Mouse (Mus musculus): ENCODE measurements around the gene Kazn.
A peak's percentile ranks its signal among the peaks of the same experiment; 100 is the strongest.

Kazn gene

DNA sequence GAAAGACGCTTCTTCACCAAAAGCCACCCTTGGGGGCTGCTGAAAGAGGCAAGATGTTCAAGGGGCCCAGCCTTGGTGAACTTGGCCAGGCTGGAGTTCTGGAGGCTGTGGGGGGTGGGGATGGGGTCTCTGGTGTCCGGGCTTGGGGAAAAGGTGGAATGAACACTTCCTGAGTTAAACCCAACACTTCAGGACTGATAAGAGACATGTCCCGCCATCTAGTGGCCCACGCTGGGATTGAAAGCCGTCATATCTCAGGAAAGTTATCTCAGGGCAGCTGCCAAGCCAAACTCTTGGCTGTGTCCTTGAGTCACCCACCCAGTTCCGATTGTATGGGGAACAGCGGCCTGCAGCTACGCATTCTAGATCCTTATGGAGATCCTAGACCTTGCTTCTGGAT is 140.9 kb downstream of the Kazn start:
- peak; percentile 76 to 93 for DNase-seq

DNA sequence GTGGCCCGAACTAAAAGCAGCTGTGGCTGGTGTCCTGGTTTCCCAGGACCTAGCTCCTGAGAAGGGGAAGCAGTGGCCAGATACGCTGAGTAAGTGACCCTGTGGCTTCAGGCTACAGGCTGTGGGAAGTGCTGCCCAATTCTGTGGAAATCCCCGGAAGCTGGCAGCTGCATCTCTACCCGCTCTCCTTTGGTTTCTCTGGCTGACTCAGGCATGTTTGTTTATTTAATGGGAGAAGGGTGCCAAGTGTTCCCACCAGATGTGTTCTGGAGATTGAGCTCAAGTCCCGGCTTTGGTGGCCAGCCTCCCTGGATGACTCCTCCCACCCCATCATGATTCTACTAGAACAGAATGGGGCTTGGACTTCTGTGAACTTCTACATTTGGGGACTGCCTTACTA is 141.3 kb downstream of the Kazn start:
- DNase-seq, result peak; percentile 41 to 49

DNA sequence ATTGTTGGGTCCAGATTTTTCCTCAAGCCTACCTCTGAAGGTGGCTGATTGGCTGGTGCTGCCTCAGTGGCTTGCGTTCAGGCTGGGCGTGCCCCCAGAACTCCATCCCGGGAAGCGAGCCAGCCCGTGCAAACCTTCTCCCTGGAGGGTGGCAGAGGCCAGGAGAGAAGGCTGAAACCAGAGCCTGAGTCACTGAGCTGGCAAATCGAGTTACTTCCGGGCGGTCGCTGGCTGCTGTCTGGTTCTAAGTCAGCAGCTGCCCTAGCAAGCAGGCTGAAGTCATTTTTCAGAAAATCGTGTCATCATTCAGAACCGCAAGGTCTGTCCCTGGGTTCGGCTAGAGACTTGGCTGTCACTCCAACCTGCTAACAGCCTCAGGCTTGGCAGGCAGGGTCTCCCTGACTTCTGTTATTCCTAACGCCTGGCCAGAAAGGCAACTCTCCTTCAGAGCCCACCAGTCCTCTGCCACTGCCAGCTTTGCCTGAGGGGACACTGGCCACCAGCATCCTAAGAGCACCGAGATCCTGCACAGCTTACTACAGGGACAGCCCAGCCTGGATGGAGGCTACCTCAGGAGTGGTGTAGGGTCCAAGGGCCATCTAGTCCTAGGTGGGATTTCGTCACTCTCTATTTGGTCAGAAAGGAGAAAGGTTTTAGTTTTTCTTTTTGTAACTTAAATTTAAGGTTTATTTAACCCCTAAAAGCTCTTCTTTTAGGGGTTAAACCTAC is 143.5 kb downstream of the Kazn start:
- peak; percentile 80 to 81 for DNase-seq

DNA sequence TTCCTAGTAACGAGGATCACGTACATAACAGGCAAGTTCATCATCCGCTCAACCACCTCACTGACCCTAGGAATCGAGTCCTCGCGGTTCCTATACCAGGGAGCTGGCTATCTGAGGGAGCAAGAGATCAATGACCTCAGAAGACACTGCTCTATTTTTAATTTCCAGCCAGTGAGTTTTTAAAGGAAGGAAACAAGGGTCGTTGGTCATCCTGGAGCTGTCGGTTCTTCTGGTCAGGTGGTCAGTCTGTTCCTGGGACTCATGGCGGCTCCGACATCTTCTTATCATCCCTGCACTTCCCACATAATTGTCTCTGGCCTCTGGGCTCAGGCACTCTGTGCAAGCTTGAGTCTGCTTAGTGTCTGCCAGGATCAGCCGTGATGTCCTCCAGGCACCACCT is 144.8 kb downstream of the Kazn start:
- no peak for DNase-seq

DNA sequence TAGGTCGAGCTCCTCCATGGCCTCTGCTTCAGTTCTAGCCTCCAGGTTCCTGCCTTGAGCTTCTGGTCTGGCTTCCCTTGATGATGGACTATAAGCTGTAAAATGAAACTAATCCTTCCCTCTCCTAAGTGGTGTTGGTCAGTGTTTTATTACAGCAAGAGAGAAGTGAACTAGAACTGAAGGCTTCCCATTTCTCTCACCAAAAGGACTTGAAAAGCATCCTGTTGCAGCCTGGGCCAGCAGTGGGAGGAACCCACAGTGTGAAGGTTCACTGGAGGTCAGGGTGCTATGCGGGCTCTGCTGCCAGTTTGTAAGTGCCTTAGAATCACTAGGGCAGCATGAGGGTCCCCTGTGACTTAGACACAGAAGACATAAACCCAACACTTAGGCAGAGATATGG is 148.1 kb downstream of the Kazn start:
- no peak for DNase-seq

DNA sequence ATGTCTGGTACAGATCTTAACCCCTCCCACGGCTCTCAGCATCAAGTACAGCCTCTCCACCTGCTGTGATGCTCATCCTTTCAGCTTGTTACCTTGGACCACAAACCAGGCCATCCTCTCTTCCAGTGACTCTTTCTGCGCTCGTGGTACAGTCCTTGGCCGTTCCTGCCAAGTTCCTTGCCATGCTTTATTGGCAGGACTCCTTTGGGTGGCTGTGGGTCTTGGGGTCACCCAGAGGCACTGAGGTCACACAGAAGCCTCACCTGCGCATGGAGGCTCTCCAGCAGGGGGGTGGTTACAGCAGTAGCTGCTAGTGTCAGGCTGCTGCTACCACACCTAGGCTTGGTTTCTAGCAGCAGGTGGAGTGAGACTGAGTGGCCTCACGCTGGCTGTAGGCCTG is 149.2 kb downstream of the Kazn start:
- DNase-seq, result no peak

DNA sequence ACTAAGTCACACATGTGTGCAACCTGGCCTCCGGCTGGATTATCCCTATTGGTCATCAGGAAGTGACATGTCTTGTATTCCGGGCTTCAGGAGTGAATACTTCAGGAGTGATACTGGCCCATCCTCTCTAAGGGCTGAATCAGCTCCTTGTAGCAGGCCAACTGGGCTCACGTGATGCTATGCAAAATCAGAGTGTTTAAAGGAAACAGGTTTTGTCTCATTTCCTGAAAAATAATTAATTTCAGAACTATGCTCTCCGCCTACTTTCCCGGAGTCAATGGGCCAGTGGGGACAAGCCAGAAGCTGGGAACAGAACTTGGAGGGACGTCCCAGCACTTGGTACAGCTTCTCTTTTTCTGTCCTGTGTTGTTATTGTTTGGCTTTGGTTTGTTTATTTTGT is 150.4 kb downstream of the Kazn start:
- DNase-seq, result no peak

DNA sequence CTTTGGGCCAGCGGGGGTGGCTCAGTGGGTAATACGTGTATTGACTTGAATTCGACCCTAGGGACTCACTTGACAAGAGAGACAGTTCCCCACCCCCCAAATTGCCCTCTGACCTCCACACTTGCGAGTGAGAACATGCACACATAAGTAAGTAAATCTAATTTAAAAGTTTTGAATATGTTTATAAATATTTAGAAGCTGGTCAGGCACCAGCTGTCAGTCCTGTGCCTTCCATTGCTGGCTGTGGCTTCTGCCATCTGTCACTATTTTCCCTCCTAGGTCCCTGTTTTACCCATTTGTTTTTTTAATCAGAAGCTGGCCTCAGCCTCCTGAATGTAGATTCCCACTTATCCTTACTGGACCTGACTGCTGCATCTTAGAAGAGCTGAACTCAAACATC is 150.8 kb downstream of the Kazn start:
- no peak for DNase-seq

DNA sequence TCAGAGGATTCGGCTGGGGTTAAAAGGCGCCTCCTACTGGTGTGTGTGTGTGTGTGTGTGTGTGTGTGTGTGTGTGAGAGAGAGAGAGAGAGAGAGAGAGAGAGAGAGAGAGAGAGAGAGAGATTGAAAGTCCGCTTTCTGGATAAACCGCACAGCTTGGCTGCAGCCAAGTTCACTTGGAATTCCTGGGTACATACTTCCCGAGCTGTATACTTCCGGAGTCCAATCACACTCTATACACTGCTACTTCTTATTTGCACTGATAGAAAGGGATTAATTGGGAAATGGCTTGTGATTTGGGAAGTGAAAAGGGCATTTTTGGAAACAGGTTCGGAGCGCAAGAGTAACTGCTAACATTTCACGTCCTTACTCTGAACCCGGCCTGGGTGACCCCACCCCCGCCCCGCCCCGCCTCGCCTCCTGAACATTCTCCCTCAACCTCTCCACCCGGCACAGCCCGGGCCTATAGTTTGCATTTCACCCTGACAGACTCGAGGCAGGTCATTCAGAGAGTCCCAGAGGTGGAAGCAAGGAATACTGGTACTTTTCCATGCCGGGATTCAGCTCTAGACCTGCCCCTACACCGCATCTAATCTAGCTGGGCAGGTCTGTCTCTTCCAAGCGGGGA is 154.2 kb downstream of the Kazn start:
- peak in 1 of 2 experiments; percentile 56 for DNase-seq

DNA sequence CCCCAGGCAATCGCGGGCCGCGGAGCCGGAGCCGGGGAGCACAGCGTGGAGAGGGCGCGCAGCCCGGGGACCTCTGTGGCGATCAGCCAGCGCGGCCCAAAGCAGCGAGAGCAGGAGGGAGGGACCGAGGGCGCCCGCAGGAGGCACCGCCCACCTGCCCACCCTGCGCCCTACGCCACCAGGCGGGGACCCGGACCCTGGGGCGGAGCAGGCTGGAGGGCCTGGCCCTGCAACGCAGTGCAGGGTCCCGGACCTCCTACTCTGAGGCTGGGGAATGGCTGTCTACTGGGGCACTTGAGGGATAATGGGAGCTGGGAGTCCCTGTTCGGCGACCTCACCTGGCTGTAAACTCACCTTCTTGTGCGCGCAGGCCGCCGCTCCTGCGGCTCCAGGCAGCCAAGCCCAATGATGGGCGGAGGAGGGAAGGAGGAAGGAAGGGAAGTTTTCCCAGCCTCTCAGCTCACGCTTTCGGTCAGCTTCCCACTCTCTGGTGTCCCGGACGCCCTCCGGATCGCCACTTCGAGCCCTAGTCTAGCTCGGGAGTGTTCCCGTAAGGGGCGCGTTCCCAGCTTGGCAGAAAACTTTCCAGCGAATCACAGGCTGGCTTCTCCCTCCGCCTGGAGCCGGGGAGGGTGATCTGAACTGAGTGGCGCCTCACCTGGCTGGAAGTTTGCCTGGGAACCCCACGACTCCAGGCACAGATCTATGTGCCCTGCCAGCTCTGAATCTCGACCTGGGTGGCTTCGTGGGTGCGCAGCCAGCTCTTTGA is 154.9 kb downstream of the Kazn start, which contains the start of gene Tmem51:
TSS of gene Tmem51 (minus strand) at position 174 of the 769 bp plus-strand sequence.
- peak; percentile 73 to 77 for DNase-seq

DNA sequence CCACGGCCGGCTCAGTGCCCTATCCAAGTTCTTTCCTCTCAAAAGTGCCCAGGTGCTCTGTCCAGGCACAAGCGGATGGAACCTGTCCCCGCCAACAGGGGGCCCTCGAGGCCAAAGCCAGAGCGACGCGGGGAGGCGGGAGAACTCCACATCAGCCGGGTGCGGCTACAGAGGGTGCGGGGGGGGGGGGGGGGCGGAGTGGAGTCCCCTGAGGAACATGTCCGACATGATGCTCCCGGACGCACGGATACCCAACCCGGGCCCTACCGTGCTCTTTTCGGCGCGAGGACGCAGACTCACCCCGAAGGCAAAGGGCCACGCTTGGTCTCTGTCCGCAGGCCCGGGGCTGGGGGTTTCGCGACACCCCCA is 155.5 kb downstream of the Kazn start:
- DNase-seq, result peak; percentile 79 to 84

DNA sequence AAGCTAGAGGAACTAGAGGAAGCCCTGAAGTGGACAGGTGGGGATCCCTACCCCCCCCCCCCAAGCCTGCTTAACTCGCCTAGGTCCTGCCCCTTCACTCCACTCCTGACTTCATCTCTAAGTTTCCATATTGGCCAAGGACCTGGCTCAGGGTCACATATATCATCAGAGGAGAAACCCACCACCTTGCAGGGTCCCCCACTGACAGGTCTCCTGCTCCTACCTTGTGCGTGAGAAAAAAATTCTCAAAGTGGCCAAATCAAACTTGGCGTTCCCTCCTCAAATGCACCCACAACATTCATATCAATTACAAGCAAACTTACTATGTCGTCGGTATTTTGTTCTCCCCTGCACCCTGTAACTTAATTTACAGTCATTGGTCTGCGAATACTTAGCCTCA is 156.0 kb downstream of the Kazn start:
- DNase-seq, result no peak

DNA sequence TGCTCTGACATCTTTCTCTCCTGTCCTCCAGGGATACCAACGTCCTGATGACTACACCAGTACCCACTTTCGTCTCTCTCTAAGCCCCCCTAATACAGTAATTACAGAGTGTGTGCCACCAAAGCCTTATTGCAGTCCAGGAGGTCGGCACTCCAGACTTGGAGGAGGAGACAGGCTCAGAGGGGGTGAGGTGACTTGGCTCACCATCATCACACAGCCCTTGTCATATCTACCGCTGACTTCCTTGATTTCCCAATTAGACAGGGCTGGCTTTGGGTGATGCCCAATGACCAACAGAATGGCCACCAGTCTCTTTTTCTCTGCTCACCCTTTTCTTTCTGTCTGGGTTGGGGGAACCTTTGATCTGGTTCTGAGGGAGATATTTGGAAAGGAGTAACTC is 156.5 kb downstream of the Kazn start:
- no peak for DNase-seq

DNA sequence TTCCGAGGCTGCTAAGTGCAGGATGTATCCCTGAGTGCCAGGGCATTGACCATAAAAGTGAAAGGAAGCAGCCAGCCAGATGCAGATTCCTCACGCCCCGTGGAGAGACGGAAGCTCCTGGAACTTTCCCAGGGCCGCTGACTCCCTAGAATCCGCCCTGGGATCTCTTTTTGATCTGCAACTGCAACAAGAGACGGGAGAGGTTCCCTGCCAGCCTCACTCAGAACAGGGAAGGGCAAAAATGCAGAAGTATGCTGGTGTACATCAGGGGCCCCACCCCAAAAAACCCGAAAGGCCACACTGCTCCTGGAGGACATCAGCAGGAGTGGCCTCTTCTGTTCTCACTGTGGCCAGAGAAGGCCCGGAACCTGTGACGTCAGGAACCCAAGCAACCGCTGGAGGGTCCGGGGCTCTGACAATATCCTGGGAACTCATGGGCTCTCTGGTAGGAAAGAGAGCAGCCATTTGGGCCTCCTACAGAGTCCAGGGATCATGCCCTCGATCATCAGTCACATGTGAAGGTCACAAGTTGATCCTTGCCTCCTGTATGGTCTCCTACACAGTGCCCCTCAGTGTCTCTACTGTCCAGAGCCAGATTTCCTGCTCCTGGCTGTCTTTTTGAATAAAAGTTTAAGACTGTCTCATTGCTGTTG is 157.4 kb downstream of the Kazn start:
- peak; percentile 56 to 66 for DNase-seq

DNA sequence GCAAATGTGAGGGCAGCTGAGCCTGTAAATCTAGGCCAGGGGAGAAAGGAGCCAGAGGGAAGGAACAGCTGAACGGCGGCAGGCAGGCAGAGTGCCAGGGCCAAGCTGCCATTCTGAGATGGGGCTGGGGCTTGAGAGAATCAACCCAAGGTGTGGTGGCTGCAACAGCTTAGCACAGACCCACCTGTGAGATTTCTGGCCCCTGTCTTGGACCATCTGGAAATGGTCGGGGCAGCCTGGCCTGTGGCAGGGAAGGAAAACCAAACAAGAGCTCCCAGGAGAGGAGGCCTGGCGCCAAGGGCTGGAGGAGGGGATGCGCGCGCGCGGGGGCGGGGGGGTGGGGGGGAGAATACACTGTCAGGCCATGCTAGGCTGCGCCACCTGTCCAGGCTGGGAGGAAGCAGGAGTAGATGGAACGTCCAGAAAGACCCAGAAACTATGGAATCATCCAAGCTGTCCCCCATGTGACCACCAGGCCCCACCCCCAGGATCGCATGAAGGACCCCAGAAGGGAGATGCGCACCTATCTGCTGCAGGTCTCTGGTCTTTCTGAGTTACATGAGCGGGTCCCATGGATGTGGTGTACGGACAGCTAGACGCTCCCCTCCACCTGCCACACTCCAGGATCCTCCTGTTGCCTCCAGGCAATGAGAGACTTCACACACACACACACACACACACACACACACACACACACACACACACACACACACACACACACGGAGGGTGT is 158.1 kb downstream of the Kazn start:
- DNase-seq, result peak; percentile 61 to 70

DNA sequence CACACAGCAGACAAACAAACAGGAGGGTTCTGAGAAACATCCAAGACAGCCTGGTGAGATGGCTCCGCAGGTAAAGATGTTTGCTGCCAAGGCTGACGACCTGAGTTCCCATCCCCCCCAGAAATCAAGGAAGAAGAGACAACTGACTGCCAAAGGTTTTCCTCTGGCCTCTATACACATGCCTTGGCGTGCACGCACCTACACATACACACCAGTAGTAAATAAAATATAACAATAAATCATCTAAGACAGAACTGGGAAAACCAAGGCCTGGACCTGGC is 158.8 kb downstream of the Kazn start:
- DNase-seq, result no peak

DNA sequence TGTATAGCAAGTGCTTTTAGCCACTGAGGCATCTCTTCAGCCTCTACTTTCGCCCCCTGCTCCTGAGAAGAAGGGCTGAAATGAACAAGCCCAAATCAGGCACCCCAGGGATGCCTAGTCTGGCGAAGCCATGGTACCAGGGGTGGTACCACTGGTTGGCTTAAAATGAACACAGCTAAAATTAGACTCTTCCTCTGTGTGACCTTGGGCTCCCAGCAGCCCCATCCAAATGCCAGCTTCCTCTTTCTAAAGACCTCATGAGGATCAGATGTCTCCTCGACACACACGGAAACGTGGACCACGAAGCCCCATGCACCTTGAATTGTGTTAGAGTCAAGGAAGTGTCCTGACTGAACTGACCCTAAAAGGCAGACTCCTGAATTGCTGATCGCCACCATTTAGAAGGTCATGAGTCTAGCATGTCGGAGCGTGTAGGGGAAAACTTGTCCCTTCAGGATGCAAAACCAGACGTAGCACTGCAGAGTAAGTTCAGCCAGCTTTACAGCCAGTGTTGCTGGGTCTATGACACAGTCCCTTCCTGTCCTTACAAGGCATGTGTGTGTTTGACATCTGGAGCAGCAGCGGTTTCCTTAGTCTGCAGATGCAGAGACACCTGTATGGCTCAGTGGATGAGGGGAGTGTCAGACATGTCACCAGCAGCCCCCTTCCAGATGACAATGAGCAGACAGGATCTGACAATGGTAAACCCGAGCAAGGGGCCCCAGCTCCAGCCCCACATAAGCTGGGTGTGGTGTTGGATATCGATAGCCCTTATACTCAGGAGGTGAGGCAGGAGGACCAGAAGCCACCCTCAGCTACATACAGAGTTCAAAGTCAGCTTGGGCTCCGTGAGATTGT is 159.3 kb downstream of the Kazn start:
- DNase-seq, result no peak

DNA sequence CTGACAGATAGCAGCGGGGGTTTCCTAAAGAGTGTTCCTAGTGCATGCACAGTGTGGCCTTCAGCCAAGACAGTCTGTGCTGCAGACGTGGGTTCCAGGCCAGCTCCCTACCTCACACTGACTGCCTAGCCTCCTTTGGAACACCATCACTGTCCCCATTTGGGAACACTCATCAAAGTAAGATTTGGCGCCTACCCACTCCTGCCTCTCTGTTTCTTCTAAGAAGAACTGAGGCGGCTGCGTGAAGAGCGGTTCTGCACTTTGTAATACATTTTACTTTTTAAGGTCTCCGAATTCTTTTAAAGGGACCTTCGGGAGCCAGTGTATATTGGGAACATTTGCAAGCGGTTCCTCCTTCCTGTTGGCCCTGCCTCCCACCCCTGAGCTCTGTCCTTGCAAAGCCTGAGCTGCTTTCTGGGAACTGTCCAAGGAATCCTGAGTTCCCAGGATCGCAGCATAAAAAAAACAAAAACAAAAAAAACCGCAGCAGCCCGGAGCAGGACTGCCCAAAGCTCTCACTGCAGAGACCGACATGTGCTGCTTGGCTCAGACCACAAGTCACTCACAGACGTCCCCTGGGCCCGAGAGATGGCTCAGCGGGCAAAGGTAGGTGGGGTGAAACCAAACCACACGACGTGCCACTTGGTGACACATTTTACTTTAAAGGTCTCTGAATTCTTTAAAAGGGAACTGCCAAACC is 161.5 kb downstream of the Kazn start:
- DNase-seq, result peak; percentile 56 to 71

DNA sequence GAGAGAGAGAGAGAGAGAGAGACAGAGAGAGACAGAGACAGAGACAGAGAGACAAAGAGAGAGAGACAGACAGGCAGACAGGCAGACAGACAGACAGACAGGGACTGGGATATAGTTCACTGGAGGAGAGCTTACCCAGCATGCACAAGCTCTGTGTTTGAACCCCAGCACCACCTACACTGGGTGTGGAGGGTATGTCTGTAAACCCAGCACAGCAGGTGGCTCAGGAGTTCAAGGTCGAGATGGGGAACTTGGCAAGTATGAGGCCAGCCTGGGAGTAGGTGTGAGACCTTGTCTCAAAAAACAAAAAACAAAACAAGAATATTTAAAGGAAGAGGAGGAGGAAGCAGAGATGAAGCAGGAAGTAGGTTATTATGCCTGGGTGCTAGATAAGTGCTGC is 162.3 kb downstream of the Kazn start:
- no peak for DNase-seq

DNA sequence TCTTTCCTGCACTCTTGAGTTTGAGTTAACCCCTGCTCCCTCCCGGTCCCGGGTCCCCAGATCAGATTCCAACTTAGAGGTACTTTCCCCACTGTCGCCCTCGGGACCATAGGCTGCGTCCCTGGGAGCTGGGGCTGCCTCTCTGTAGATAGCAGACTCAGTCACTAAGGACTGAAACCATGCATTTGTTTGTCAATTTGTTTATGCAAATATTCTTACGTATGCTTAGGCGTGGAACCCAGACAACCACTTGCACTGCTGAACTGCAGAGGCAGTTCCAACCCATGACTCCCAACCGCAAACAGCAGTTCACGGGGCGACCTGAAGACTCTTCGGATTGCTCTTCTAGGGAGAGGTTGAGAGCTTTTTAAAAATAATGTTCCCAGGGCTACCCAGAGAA is 163.3 kb downstream of the Kazn start:
- DNase-seq, result no peak

DNA sequence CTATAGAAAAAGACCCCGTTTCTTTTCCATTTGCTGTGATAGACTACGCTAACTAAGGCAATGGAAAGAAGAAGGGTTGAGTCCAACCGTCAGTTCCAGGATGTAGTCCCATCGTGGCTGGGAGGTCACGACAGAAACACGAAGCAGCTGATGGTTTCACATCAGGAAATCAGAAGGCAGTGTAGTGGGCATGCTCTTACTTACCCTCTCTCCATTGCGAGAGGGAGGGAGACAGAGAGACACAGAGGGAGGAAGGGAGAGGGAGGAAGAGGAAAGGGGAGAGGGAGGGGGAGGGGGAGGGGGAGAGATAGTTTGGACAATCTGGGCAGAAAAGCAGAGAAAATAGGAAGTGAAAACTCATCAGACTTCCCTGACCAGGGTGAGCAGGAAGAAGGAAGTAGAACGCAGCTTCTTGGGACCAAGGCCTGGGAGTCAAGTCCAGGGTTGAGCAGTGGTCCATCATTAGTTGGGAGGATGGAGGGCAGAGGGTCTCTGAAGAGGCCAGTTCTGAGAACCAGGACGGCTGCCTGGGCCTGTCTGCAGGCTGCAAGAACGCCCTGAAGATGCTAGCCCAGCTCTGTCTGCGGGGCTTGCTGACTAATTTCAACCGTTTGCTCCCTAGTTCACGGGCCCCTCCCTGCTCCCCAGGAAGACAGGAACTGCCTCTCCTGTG is 165.0 kb downstream of the Kazn start:
- no peak for DNase-seq

Measured in kidney, adult 8-10 months (tissue).